Mouse (Mus musculus): Measurements from ENCODE around the gene Slc39a11.

The Slc39a11 gene

GRCm38 (mm10) chr11:113539079-113539478 is 110.8 kb downstream of the Slc39a11 start:
- DNase-seq, result no peak

GRCm38 (mm10) chr11:113538406-113538917 is 111.4 kb downstream of the Slc39a11 start:
- DNase-seq, result no peak

GRCm38 (mm10) chr11:113537715-113538114 is 112.2 kb downstream of the Slc39a11 start:
- DNase-seq, result no peak

- no peak for DNase-seq
These were observed 112.7 kb downstream of the Slc39a11 start for GRCm38 (mm10) chr11:113537199-113537586.

- no peak for DNase-seq
These were observed 113.3 kb downstream of the Slc39a11 start for GRCm38 (mm10) chr11:113536308-113537198.

GRCm38 (mm10) chr11:113534341-113534740 is 115.5 kb downstream of the Slc39a11 start:
- no peak for DNase-seq

GRCm38 (mm10) chr11:113533931-113534330 is 115.9 kb downstream of the Slc39a11 start:
- DNase-seq, result no peak

GRCm38 (mm10) chr11:113528391-113528790 is 121.5 kb downstream of the Slc39a11 start:
- DNase-seq, result peak in 1 of 2 experiments; percentile 11

GRCm38 (mm10) chr11:113525731-113526130 is 124.1 kb downstream of the Slc39a11 start:
- peak; percentile 8 to 53 for DNase-seq

GRCm38 (mm10) chr11:113522726-113523125 is 127.2 kb downstream of the Slc39a11 start:
- DNase-seq, result no peak

- no peak for DNase-seq
These were observed 128.2 kb downstream of the Slc39a11 start for GRCm38 (mm10) chr11:113521469-113522190.

- no peak for DNase-seq
These were observed 128.9 kb downstream of the Slc39a11 start for GRCm38 (mm10) chr11:113520851-113521461.

GRCm38 (mm10) chr11:113520373-113520772 is 129.5 kb downstream of the Slc39a11 start:
- DNase-seq, result no peak

GRCm38 (mm10) chr11:113519973-113520372 is 129.9 kb downstream of the Slc39a11 start:
- DNase-seq, result no peak

GRCm38 (mm10) chr11:113518176-113518575 is 131.7 kb downstream of the Slc39a11 start:
- peak in 1 of 2 experiments; percentile 11 for DNase-seq

- DNase-seq, result no peak
These were observed 133.7 kb downstream of the Slc39a11 start for GRCm38 (mm10) chr11:113516156-113516555.

- DNase-seq, result no peak
These were observed 136.9 kb downstream of the Slc39a11 start for GRCm38 (mm10) chr11:113512976-113513375.

- DNase-seq, result no peak
These were observed 137.7 kb downstream of the Slc39a11 start for GRCm38 (mm10) chr11:113512150-113512549.

- no peak for DNase-seq
These were observed 138.8 kb downstream of the Slc39a11 start for GRCm38 (mm10) chr11:113510969-113511625.

GRCm38 (mm10) chr11:113510249-113510648 is 139.6 kb downstream of the Slc39a11 start:
- DNase-seq, result no peak

GRCm38 (mm10) chr11:113507716-113508480 is 142.0 kb downstream of the Slc39a11 start:
- no peak for DNase-seq
